Mouse (Mus musculus) adrenal gland, postnatal 4 days (tissue): Measurements from ENCODE around the gene Ccdc106. TPM values are rescaled to one million over a fixed set of nuclear protein-coding genes. Genes with fewer than 3 reads are reported as not detected.

Experiments used
- DNase-seq, 2 experiments: peaks; one replicate each; pipeline ENCODE4 v3.0.0; 2021 to 2022; ENCODE audit warnings: low spot score in 2 of 2, mixed read lengths in 2 of 2
- total RNA-seq, 2 experiments: library from RNA; stranded (reverse); gene quantifications; 2 replicates each; pipeline ENCODE4 v1.2.3; 2021

Ccdc106 gene
- total RNA-seq, 2 experiments from 2014 or later = 2.7 to 4.4 TPM

DNA sequence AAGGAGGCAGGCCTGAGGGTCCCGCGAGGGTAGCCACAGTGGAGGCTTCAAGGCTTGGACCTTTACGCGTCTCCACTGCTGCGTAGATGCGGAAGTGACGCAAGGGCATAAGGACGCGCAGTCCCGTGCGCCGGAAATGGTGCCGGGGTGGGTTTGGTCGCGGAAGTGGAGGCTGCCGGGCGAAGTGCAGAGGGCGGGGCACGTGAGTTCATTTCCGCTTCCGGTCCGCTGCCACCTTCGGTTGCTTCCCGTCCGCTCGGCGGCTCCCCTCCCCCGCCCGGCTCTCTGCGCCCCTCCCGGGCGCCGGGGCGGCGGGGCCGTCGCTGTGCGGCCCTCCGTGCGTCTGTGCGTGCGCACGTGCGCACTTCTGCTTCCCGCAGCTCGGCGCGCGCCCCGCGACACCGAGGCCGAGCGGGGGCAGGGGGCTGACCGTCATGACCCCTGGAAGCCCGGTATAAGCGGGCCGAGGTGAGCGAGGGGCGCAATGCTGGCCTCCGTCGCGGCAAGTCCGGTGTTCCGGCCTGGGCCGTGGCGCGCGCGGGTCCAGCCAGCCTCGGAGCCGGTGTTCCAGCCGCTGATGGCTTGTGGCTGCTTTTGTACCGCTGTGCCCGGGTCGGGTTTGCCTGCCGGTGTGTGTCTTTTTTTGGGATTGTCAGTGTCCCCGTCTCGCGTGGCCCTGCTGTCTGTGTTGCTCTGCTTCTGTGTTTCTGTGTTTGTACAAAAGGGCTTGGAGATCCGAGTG, 59.8 kb downstream of the Ccdc106 start, which contains the start of gene Epn1:
Gene Epn1 (plus strand): TSS at position 226 of the 742 bp plus-strand sequence.
- DNase-seq = peak; percentile 90 to 91

GRCm38 (mm10) chr7:5080815-5081214, 60.5 kb downstream of the Ccdc106 start:
- DNase-seq = no peak

DNA sequence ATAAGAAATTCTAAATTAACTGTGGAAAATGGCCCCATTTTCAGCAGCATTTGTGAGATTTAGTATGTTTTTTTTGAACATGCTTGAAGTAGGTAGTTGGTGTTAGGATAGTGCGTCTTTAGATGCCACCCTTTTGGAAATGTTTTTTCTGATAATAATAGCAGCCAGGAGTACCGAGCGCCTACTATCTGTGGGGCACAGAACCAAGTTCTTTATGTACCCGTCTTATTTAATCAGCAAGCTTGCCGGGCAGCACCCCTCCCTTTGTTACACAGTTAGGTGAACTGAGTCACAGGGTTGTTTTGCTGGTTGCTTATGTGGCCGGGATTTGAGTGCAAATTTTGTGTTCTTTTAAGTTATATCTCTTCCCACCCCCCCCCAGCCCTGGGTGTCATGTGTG, 60.9 kb downstream of the Ccdc106 start:
- DNase-seq = no peak

GRCm38 (mm10) chr7:5081939-5082338, 61.6 kb downstream of the Ccdc106 start:
- DNase-seq = no peak

- no peak for DNase-seq
Observed at GRCm38 (mm10) chr7:5083325-5084105, 63.2 kb downstream of the Ccdc106 start.

DNA sequence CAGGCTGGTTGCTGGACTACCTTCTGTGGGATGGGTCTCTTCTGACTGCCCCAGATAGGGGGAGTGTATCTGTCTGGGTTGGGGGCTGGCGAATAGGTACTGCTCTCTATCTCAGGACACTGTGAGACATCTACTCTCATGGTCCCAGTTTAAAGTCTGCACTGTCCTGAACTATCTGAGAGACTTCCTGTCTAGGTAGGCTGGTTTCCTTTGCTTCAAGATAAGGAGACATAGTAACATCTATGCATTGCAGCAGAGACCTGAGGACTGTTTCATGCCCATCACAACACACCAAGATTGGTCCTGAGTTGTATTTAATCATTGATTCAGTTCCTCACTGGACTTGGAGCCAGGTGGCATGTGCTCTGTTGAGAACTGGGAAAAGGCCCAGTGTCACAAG, 65.2 kb downstream of the Ccdc106 start:
- DNase-seq = no peak

DNA sequence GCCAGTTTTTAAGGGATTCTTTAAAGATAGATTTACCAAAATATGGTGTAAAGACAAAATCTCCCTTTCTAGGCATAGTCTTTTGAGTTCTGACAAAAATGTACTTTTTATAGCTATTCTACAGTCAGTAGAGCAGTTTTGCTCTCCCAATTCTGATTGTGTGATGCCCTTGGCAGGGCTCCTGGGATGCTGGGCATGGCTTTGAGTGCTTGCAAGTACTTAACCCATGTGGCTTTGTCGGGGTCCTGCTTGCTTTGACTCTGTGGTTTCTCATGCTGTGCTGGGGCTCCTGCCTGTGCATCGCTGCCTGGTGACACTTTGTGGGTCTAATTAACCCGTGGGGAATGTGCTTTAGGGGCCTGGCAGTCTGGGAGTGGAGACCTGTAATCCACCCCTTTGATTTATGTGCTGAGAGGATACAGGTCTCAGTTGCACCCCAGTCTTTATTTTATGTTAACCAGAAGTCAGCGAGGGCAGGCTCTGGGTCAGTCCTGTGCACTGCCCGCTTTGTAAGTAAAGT, 66.6 kb downstream of the Ccdc106 start:
- no peak for DNase-seq

DNA sequence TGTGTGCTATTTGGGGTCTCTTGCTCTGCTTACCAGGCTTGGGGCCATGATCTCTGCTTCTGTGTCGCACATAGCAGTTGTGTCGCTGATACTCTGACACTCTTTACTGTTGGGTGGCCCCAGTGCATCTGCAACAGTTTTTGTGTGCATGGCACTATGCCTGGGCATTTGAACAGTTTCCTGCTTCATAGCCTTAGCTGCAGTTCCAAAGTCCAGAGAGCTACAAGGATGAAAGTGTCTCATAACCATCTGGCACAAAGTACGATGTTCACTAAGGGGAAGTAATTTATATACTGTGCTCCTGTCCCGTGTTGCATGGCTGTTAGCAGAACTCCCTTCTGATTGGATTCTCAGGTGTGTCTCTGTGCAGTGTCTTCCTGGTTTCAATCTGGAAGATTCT, 67.5 kb downstream of the Ccdc106 start:
- DNase-seq = no peak

DNA sequence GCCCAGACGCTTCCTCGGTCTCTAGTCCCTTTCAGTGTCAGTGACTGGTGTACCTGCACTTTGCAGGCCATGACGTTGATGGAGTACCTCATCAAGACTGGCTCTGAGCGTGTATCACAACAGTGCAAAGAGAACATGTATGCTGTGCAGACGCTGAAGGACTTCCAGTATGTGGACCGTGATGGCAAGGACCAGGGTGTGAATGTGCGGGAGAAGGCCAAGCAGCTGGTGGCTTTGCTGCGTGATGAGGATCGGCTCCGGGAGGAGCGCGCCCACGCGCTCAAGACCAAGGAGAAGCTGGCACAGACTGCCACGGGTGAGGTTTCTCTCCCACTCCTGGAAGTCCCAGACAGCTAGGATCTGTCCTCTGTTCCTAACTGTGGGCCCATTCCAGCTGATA, 69.5 kb downstream of the Ccdc106 start:
- no peak for DNase-seq

- DNase-seq = no peak
Observed at GRCm38 (mm10) chr7:5091008-5091728, 70.8 kb downstream of the Ccdc106 start.

DNA sequence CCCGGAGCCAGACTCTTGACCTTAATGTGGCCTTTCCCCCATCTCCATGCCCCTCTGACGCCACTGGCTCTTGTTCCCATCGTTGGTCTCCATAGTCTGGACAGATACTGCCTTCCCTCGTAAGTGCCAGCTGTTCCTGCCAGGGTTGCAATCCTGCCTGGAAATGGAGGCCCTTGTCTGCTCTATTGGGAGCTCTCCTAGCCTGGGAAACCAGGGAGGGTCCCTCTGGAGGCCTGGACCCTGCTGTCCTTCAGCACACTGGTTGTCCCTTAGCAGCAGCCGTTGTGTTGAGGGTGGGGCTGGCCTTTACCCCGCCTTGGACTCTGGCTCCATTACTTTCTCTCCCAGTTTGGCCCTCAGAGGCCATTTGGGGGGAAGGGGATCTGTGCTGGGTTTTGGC, 72.0 kb downstream of the Ccdc106 start:
- no peak for DNase-seq

DNA sequence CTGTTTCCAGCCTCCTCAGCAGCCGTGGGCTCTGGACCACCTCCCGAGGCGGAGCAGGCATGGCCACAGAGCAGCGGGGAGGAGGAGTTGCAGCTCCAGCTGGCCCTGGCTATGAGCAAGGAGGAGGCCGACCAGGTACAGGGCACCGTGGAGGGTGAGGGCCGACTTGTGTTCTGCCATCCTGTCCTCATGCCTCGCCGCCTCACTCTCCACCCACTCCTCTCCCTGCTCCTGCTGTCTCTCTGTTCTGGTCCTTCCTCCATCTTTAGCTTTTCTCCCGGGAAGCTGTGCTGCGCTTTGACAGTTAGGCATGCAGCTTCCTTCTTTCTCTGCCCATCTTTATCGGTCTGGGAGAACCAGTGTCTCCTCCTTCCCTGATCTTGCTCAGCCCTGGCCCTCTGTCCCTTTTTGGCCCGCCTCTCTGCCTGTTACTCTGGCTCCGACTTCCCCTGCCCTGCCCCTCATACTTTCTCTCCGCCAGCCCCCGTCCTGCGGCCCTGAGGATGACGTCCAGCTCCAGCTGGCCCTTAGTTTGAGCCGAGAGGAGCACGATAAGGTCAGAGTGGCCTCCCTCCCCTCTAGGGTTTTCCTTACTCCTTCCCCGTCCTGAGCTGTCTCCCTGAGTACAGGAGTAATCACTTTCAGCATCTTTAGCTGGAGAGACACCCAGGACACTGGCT, 72.6 kb downstream of the Ccdc106 start:
- DNase-seq = no peak

DNA sequence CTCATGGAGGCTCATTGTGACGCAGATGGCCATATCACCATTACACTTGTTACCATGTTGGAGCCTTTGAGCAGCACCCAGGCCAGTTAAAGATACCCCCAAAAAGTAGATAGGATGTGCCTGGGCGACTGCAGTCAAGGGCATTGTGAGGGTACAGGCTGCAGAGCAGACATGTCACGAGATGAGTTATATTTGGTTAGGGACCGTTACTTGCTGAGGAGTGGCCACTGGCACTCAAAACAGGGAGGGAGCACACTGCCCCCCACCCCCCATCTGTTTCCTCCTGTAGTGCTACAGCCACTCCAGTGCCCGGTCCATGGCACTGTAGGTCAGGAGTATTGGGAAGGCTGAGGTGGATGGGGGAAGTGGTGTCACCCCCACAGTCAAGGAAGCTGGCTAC, 78.4 kb downstream of the Ccdc106 start:
- no peak for DNase-seq

- no peak for DNase-seq
Observed at GRCm38 (mm10) chr7:5099796-5100195, 79.4 kb downstream of the Ccdc106 start.

DNA sequence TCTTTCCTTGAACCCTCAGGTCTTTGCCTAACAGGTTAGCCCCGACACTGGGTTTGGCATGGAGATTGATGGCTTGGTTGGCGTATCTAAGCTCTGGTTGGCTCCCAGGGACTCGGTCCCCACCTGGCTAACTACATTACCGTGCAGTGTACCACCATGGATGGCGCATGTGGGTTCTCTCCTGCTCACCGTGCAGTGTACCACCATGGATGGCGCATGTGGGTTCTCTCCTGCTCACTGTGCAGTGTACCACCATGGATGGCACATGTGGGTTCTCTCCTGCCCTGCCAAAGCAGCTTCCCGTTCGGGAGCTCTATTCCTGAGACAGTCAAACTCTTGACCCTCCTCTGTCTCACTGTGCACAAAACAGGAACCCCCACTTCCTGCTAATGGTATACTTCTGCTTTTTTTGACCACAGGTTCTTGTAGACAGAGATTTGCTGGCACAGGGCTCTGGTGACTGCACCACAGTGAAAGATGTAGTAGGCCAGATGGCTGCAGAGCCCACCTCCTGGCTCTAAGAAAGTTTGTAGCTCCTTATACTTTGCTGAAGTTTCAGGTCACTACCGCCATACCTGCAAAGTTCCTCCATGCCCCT, 80.8 kb downstream of the Ccdc106 start:
- no peak for DNase-seq

DNA sequence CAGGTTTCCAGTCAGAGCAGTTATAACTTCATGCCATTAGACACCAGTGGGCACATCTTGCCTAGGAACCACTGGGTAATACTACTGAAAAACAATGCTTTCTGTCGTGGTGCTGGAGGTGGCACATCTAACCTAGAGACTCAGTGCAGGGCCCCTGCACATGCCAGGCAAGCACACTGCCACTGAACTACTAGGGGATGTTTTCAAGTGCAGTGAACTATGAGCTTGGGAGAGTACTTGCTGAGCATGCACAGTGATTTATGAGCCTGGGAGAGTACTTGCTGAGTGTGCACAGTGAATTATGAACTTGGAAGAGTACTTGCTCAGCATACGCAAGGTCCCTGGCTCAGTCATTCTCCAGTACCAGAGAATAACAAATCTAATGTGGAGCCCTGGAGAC, 82.2 kb downstream of the Ccdc106 start:
- no peak for DNase-seq

DNA sequence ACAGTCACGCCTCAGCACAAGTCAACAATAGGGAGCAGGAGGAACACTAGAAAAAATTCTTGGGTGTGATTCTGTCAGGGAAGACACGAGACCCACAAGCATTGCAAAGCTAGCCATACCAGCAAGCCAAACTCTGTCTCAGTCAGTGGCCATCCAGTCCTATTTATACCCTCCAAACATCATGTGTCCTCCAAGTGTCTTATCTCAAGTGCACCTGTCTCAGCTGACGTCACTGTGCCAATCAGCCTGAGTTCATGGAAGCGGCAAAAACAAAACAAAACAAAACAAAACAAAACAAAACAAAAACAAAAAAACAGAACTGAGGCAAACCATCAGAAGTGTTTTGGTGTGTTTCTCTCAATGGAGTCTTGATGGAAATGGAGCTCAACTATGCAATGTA, 87.9 kb downstream of the Ccdc106 start:
- no peak for DNase-seq

GRCm38 (mm10) chr7:5109301-5109700, 88.9 kb downstream of the Ccdc106 start:
- no peak for DNase-seq
